Mouse (Mus musculus) v-Abl transformed pro-B cells (cell line): ENCODE results near the gene Birc6.

ENCODE experiments used
- in situ Hi-C, 2 experiments: fragments of 400-800 bp; cut with MboI; formaldehyde crosslinking; loops; one replicate each; pipeline ENCODE4 v1.15.1; 2025; ENCODE audit not compliant: unreplicated experiment in 2 of 2

Birc6 gene

DNA sequence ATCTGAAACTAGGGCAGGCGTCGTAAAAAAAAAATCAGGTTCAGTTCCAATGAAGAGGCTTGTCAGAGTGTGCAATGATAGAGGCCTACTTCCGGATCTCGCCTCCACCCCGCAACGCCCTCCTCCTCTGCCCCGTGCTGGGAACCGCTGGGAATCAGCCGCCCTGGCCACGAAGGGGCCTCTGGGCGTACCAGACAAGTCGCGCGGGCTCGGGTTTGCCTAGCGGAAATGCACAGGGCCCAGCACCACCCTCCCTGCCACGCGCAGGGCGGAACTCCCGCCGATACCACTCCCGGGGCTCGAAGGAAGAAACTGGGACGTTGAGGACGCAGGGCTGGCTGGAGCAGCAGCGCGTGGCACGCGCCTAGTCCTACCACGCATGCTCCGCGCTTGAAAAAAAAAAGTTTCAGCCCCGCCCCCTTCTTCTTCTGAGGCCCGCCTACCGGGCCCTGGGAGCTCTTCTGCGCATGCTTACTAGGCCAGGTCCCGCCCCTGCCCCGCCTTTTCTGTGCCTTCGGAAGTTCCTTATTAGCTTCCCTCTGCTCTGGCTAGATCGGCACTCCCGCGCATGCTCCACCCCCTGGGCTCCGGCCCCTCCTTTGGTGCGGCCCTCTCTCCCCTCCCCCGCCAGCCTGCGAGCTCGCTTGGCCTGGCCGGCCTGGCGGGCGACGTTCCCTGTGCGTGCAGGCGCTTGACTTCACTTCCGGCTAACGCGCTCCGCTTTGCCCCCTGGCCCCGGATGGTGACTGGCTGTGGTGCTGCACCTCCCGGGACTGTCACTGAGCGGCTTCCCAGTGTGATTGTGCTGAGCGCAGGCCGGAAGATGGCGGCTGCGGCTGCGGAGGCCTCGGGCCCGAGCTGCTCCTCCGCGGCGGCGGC, at the start of gene Birc6:
Gene Birc6, plus strand, starts transcription at position 567 of the 879 bp plus-strand sequence.
- in situ Hi-C loops = no loop called here

DNA sequence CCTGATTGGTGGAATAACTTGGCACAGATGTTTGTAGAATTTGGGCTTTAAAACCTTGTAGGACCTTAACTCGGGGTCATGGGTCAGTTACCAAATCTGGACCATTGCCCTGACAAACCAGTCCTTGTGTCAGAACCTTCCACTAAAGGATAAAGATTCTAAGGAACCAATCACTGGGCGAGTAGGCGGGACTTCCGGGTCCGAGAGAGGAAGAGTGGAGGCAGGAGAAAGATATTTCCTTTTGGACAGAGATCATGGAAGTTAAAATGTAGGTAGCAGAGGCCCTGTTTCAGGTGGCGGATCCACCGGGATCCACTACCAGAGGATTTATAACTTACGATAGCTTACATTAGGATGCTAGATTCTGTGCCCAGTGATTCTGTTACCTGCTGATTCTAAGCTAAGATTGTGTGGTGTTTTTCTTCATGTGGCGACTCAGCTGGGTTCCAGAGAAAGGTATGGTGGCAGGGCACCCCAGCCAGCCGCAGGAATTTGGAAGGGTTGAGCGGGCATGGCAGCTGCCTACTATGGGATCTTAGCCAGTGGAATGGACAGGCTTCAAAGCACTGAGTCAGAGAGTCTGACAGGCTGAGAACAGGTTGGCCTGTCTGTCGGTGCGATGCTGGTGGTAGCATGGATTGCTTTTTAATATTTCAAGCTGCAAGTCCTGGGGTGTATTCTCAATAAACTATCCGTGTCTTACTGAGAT, 47.6 kb upstream of the Birc6 start:
- in situ Hi-C loops = no loop called here

GRCm38 (mm10) chr17:74489024-74489900, 38.8 kb upstream of the Birc6 start, which contains the start of gene Yipf4:
Gene Yipf4, plus strand, starts transcription at chr17:74489493.
- in situ Hi-C loops = no loop called here

DNA sequence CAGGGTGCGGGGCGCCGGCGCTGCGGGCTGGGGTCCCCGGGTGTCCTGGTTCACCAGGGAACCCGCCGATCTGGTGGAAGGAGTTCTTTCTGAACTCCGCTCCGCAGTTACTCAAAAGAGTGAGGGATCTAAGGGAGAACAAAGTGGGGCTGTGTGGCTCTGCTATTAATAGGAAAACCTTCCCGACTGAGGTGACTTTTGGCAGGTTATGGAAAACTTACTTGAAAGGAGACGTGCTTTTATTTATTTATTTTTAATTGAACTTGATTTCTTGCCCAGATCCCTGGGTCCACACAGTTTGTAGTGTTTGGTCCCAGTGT, 38.2 kb upstream of the Birc6 start:
- in situ Hi-C loops = loop anchor here in 1 of 2 experiments (5.0 kb wide), 1 partner anchor 122 kb away; no protein-coding TSS in a partner anchor

GRCm38 (mm10) chr17:74491565-74491964, 36.5 kb upstream of the Birc6 start:
- in situ Hi-C loops = loop anchor here in 1 of 2 experiments (5.0 kb wide), 1 partner anchor 121 kb away; no protein-coding TSS in a partner anchor

DNA sequence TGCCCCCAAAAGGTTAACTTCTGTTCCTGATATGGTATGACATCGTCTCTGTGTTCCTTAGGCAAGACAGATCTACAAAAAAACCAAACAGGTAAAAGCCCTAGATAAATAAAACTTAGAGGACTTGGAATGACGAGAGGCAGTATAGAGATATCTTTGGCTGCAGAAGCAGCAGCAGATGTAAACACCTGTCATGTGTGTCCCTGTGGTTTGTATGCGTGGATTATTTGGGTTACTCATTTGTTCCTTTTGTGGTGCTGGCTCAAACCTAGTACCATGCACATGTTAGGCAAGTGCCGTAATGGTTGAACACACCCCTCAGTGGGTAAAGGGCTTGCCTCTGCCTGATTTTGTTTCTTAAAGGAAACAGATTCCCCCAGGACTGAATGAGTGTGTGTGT, 27.9 kb upstream of the Birc6 start:
- in situ Hi-C loops = no loop called here

GRCm38 (mm10) chr17:74501085-74501484, 27.0 kb upstream of the Birc6 start:
- in situ Hi-C loops = no loop called here

DNA sequence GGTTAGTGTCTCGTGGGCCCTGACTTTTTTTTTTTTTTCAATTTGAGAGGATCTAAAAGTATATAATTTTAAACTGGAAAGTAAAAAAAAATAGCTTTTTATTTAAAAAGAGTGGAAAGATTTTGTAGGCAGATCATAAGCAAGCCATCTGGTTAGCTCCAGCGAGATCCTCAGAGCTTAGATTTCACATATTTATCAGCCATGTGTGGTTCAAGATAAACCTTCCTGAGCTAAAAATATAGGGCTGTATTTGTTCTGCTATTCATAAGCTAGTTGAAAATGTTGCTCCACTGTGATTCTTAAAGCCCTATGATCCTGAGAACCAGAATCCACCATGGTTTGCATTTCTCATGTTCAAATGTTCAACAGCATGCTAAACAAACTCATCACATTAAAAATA, 20.2 kb upstream of the Birc6 start:
- in situ Hi-C loops = no loop called here

- in situ Hi-C loops = no loop called here
Observed at GRCm38 (mm10) chr17:74508600-74508999, 19.5 kb upstream of the Birc6 start.

DNA sequence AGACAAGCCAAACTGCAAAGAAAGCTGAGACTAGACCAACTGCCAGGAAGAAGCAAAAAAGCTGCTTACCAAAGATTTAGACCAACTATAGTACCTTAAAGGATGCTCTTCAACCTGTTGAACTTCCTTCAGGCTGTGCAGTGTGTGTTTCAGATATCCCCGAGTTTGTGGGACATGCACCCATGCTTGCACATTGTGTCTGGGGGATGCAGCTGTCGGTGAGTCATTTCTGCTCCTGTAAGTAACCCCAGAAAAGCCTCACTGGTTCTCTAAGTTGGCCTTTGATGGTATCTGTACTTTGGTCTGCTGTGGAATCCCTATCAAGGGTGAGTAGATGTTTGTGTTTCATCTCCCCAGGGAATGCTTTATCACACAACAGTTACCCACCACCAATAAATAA, 15.8 kb upstream of the Birc6 start:
- in situ Hi-C loops = no loop called here

DNA sequence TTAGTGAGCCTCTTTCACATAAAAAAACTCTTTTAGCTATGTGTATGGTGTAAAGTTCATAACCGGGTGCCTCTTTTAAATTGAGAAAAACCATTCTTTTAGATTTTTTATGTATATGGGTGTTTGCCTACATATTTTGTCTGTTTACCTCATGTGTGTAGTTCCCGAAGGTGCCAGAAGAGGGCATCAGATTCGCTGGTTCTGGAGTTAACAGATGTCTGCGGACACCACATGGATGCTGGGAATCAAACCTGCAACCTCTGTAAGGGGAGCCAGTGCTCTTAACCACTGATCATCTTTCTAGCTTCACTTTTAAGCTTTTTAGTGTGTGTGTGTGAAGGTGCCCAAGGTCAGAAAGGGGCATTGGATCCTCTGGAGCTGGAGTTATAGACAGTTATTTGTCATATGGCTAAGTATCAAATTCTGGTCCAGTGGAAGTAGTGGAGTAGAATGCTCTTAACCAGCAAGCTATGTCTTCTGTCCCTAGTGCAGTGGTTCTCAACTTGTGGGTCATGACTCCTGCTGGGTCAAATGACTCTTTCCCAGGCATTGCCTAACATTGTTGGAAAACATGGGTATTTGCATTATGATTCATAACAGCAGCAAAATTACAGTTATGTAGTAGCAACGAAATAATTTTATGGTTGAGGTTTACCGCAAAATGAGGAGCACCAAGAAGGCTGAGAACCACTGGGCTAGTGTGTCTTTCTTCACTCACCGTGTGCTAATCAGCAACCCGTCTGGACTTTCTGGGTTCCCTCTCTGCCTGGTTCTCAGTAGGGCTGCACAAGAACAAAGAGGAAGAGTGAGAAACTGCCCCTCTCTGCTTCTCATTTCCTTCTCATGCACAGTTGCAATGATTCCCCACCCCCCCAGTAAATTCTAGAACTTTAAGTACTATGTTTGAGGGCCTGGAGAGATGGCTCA, 5.0 kb upstream of the Birc6 start:
- in situ Hi-C loops = no loop called here

DNA sequence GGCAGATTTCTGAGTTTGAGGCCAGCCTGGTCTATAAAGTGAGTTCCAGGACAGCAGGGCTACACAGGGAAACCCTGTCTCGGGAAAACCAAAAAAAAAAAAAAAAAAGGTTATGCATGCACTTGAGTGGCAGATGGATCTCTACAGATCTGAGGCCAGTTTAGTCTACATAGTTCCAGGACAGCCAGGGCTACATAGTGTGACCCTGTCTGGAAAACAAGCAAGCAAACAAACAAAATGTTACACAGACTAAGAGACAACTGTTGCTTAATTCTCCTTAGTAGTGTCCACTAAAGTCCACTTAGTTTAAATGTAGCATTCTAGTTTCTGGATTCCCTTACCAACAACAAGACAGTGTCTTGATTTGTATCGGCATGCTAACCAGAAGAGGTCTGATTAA, 2.0 kb upstream of the Birc6 start:
- in situ Hi-C loops = no loop called here

GRCm38 (mm10) chr17:74526806-74527653, 1.1 kb upstream of the Birc6 start:
- in situ Hi-C loops = no loop called here

GRCm38 (mm10) chr17:74528648-74529532, 795 bp downstream of the Birc6 start:
- in situ Hi-C loops = no loop called here

DNA sequence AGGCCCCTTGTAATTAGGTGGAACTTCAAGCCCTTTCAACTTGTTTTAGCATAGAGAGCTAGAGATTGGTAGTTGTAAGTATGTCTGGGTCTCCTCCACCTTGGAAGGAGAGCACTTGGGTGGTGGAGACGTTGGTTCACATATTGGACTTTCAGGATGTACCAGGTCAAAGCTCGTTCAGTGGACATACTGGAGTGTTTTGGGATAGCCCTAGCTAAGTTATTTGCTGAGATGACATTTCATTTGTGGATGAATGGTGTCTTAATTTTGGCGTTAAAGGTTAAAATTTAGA, 1.4 kb downstream of the Birc6 start:
- in situ Hi-C loops = no loop called here

GRCm38 (mm10) chr17:74534971-74535370, 6.9 kb downstream of the Birc6 start:
- in situ Hi-C loops = no loop called here

DNA sequence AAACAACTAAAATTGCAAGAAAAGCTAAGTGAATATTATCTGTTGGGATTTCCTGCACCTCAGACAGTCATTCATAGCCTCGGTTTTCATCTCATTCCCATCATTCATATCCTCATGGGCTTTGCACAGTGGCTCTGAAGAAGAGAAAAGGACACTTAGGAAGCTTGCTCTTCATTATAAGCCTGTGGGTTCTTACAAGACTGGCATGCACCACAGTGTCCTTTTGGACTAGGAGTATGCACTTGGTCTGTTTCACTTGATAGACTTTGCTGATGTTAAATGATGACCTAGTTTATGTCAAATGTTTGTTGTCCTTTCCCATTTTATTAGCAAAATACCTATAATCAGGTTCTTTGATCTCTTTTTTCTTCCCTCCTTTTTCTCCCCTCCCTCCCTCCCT, 9.4 kb downstream of the Birc6 start:
- in situ Hi-C loops = no loop called here

GRCm38 (mm10) chr17:74543615-74544014, 15.5 kb downstream of the Birc6 start:
- in situ Hi-C loops = no loop called here
